Mouse (Mus musculus) liver, embryonic 14.5 days (tissue): ENCODE data around the gene Mrps35.

Experiments
- CTCF ChIP-seq: IDR thresholded peaks from 2 replicates; pipeline ENCODE4 v1.5.1; 2016; ENCODE audit warnings: antibody characterized with exemption, low read depth, control low read depth
- EP300 ChIP-seq: IDR thresholded peaks from 2 replicates; pipeline ENCODE4 v1.6.1; 2016; ENCODE audit warnings: antibody characterized with exemption, low read depth

GRCm38 (mm10) chr6:147052440-147052839 is 9.9 kb downstream of the Mrps35 start:
- TF ChIP-seq CTCF, result no peak
- no peak for TF ChIP-seq EP300
